Mouse (Mus musculus) gastrocnemius, adult 2 months (tissue): ENCODE measurements around the gene Sycp2l. TPM values are rescaled to one million over a fixed set of nuclear protein-coding genes. Genes with fewer than 3 reads are reported as not detected.

ENCODE experiments used
- DNase-seq: peaks from one replicate; pipeline ENCODE4 v3.0.0; 2022
- H3K27ac ChIP-seq: fragments of 200-600 bp; 2 replicates; pipeline ENCODE4 v1.8.1; 2022; ENCODE audit warnings: mild to moderate bottlenecking
- H3K4me3 ChIP-seq: fragments of 200-600 bp; 2 replicates; pipeline ENCODE4 v1.8.1; 2022; ENCODE audit warnings: mild to moderate bottlenecking, moderate library complexity
- CTCF ChIP-seq: fragments of 200-600 bp; IDR thresholded peaks from 2 replicates; pipeline ENCODE4 v1.8.1; 2022; ENCODE audit warnings: antibody characterized with exemption, mild to moderate bottlenecking, moderate library complexity
- intact Hi-C: fragments of 180-260 bp; cut with DNase I; formaldehyde crosslinking; loops from one replicate; pipeline ENCODE4 v1.15.1; 2025
- long read RNA-seq, 2 experiments: library from polyadenylated mRNA; stranded (forward); transcript quantifications; one replicate each; pipeline ENCODE4 v2.0.0; 2021
- total RNA-seq, 2 experiments: library from RNA; stranded (reverse); gene quantifications; 2 replicates each; pipeline ENCODE4 v1.2.3; 2021

Sycp2l gene
- total RNA-seq, result not detected
- long read RNA-seq, experiment 1, result 0 reads
- long read RNA-seq, experiment 2, result 0 reads

- intact Hi-C loops, result no loop called here
- Histone ChIP-seq H3K4me3 (no peak within 1 kb of the TSS), H3K27ac (no peak within 1 kb of the TSS)
- no peak for TF ChIP-seq CTCF
- DNase-seq, result no peak
Measured at GRCm38 (mm10) chr13:41113940-41114339, at the start of gene Sycp2l. Gene Sycp2l (plus strand): TSS chr13:41114307.

- no peak for TF ChIP-seq CTCF
- intact Hi-C loops, result no loop called here
- no peak for DNase-seq
- Histone ChIP-seq H3K4me3 (no peak overlapping the region), H3K27ac (no peak overlapping the region)
Measured at GRCm38 (mm10) chr13:41067618-41068017, 46.5 kb upstream of the Sycp2l start.

DNA sequence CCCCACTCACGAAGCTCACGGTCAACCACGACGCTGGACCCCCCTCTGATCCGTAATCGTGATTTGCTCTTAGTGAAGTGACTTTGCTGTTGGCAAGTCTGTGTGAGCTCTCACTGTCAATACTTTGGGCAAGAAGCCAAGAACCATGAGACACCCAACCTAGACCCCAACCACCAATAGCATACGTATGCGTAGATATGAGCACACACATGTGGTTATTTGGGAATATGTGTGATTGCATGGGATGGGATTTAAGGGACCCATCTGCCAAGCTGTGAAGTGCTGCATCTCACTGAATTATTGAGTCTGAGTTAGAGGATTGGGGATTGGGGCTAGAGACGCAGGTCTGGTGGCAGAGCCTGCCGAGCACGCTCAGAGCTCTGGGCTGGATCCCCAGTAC, 42.5 kb upstream of the Sycp2l start:
- intact Hi-C loops, result no loop called here
- TF ChIP-seq CTCF, result no peak
- no peak for DNase-seq
- Histone ChIP-seq H3K4me3 (no peak overlapping the region), H3K27ac (no peak overlapping the region)

GRCm38 (mm10) chr13:41073819-41074218, 40.3 kb upstream of the Sycp2l start:
- DNase-seq, result no peak
- H3K27ac ChIP-seq, result no peak overlapping the region
- no peak for TF ChIP-seq CTCF
- intact Hi-C loops, result no loop called here
- H3K4me3 ChIP-seq, result no peak overlapping the region

GRCm38 (mm10) chr13:41077921-41078320, 36.2 kb upstream of the Sycp2l start:
- no peak for TF ChIP-seq CTCF
- no peak overlapping the region for H3K4me3 ChIP-seq
- H3K27ac ChIP-seq, result no peak overlapping the region
- no peak for DNase-seq
- intact Hi-C loops, result no loop called here

GRCm38 (mm10) chr13:41078690-41079420, 35.3 kb upstream of the Sycp2l start:
- no peak for TF ChIP-seq CTCF
- Histone ChIP-seq H3K4me3 (peak overlapping the region; percentile 67), H3K27ac (no peak overlapping the region)
- DNase-seq, result no peak
- intact Hi-C loops, result no loop called here

DNA sequence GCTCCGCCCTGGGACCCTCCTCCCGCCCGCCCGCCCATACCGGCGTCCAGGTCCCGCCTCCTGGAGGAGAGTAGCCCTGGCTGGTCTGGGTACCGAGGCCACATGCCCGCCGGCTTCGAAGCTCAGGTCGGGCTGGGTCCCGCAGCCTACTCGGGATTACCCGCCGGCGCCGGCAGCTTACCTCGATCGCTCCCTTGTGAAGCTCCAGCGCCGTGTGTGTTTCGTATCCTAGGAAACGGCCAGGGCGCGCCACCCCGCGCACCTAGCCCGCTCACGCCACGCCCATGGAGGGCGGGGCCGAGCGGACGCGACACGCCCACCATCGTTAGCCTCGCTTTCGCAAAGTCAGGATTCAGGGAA, 34.7 kb upstream of the Sycp2l start, which contains the start of gene Mak:
Gene Mak (minus strand): TSS at position 286 of the 360 bp plus-strand sequence.
- Histone ChIP-seq H3K27ac (no peak within 1 kb of the TSS), H3K4me3 (peak within 1 kb of the TSS; percentile 67)
- peak; percentile 45 for DNase-seq
- TF ChIP-seq CTCF, result no peak
- intact Hi-C loops, result no loop called here

- no peak for DNase-seq
- Histone ChIP-seq H3K4me3 (peak overlapping the region; percentile 67), H3K27ac (no peak overlapping the region)
- intact Hi-C loops, result no loop called here
- TF ChIP-seq CTCF, result no peak
Measured at GRCm38 (mm10) chr13:41079859-41080258, 34.2 kb upstream of the Sycp2l start.

DNA sequence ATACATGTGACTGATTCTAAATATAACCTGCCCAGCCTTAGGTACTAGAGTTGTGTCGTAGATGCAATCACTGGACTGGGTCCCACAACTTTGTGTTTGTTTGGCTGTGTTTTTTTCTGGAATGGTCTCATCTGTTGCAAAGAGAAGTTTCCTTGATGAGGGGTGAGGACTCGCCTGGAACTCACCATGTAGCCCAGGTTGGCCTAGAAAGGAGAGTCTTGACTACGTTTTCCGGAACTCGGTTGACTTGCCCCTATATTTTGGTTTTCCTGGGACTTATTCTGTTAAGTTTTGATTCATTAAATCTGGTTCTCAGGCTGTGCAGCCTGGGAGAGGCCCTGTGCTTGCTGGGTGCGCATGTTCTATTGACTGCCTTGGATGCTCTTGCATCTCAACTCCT, 33.4 kb upstream of the Sycp2l start:
- TF ChIP-seq CTCF, result no peak
- no peak overlapping the region for H3K4me3 ChIP-seq
- no peak for DNase-seq
- no peak overlapping the region for H3K27ac ChIP-seq
- intact Hi-C loops, result no loop called here

- Histone ChIP-seq H3K27ac (no peak overlapping the region), H3K4me3 (no peak overlapping the region)
- intact Hi-C loops, result no loop called here
- no peak for DNase-seq
- TF ChIP-seq CTCF, result no peak
Measured at GRCm38 (mm10) chr13:41084521-41084920, 29.6 kb upstream of the Sycp2l start.

GRCm38 (mm10) chr13:41085140-41085539, 29.0 kb upstream of the Sycp2l start:
- intact Hi-C loops, result loop anchor here (5.0 kb wide), 1 partner anchor 152 kb away; no protein-coding TSS in a partner anchor
- no peak overlapping the region for H3K27ac ChIP-seq
- no peak for DNase-seq
- no peak overlapping the region for H3K4me3 ChIP-seq
- TF ChIP-seq CTCF, result peak; percentile 65

- no peak for TF ChIP-seq CTCF
- DNase-seq, result no peak
- intact Hi-C loops, result loop anchor here (5.0 kb wide), 1 partner anchor 149 kb away; no protein-coding TSS in a partner anchor
- Histone ChIP-seq H3K4me3 (no peak overlapping the region), H3K27ac (no peak overlapping the region)
Measured at GRCm38 (mm10) chr13:41088746-41089145, 25.4 kb upstream of the Sycp2l start.

DNA sequence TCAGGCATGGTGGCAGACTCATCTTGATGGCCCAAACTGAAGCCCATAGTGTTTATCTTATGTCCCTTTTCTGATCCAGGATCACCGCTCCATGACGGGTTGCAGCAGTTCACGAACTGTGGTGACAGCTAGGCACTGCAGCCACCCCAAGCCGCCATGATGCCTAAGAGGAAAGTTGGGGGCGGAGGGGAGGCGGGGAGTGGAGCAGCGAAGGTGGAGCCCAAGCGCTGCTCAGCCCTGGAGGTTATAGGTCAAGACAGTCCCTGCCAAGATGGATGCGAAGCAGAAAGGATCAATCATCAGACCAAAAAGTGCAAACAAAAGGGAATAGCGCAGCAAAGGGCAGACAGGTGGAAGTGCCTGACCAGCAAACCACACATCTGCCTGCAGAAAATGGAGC, 22.8 kb upstream of the Sycp2l start:
- Histone ChIP-seq H3K4me3 (no peak overlapping the region), H3K27ac (no peak overlapping the region)
- no peak for TF ChIP-seq CTCF
- intact Hi-C loops, result no loop called here
- DNase-seq, result no peak

- H3K4me3 ChIP-seq, result no peak overlapping the region
- intact Hi-C loops, result no loop called here
- no peak for TF ChIP-seq CTCF
Measured at GRCm38 (mm10) chr13:41094160-41094559, 19.9 kb upstream of the Sycp2l start.

More at GRCm38 (mm10) chr13:41094160-41094559, 19.9 kb upstream of the Sycp2l start:
- no peak overlapping the region for H3K27ac ChIP-seq
- DNase-seq, result no peak
